ENCODE assay signal across 20 mouse cellular contexts in the genomic region with DNA sequence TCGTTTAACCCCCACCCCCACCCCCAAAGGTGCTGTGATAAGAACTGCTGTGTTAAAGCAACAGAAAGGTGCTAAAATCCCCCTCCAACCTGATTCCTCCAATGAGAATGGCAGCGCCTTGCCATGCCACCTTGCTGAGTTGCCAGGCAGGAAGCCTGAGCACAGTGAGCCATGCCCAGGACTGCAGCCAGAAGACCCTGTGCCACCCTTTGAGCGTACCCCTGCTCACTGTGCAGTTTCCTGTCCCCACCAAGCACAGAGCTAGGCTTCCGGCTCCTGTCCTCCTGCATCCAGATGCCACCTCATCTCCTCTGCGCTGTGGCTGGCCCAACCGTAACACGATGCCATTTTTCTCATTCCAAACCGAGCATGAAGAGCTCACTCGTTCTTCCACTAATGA. TPM values are rescaled to one million over a fixed set of nuclear protein-coding genes. Genes with fewer than 3 reads are reported as not detected.
DNase-seq lines count a peak whose midpoint lies in the region.
"Had no signal": no experiment of that assay in that cellular context is flagged by ENCODE, and none has a peak within 500 bp of the region (broad histone marks: within the 10 kb centered on the region; RNA-seq: fewer than 3 reads in every experiment).

No protein-coding gene starts in this region.

- intact Hi-C loops in left cerebral cortex, postnatal 4 days (cut with DNase I): no loop called here
- intact Hi-C loops in left cerebral cortex, postnatal 10 days (cut with DNase I): no loop called here

- DNase-seq in cerebellum, postnatal 10 days: peak; percentile 56 to 60
- no peak for DNase-seq in cerebellum, adult 9-10 months
- DNase-seq in left cerebral cortex, postnatal 4 days: peak; percentile 23
- no peak for DNase-seq in left cerebral cortex, postnatal 10 days (ENCODE audit: extremely low spot score in 1 of 2, low spot score in 2 of 2)
- peak; percentile 30 for DNase-seq in thymus, postnatal 25 days
- no peak for DNase-seq in thymus, postnatal 0 days (ENCODE audit: low spot score)
- DNase-seq in urinary bladder, postnatal 4 days (ENCODE audit: low spot score in 2 of 2): no peak
- DNase-seq: adrenal gland, postnatal 14 days; cerebellum, adult 11-12 months; cerebellum, postnatal 36 days; gastrocnemius, adult 2 months; heart, adult 2 months; heart, postnatal 4 days; kidney, adult 2 months; kidney, postnatal 36 days; liver; lung, adult 2 months; lung, postnatal 10 days; spleen, adult 18-20 months had no signal

RNA-seq across cellular contexts. Expression of gene Pemt, which starts 16.3 kb away (rescaled TPM):
- total RNA-seq in left cerebral cortex, postnatal 4 days (2021): 1 to 10 TPM; 6.7 to 7.5 TPM
- total RNA-seq in left cerebral cortex, postnatal 10 days (2021): 1 to 10 TPM; 6.7 to 8.0 TPM
- 7.0 and 9.2 TPM in 2 replicates for polyA plus RNA-seq in thymus, postnatal 0 days (2015; fragmentation: Nextera tagmentation; extraction: Ambion mirVana)
- total RNA-seq: neutrophil, adult 5-6 weeks had no signal

Comparison
In these comparisons a context has a peak if more than half of its experiments do, and no peak if none do; other contexts are left out.
1. DNase-seq: peak in cerebellum, postnatal 10 days (2 of 2), left cerebral cortex, postnatal 4 days (single experiment) and thymus, postnatal 25 days (single experiment); none in cerebellum, adult 9-10 months (single experiment), left cerebral cortex, postnatal 10 days (0 of 2), thymus, postnatal 0 days (single experiment) and urinary bladder, postnatal 4 days (0 of 2).